Mouse (Mus musculus): ENCODE results near the gene Uvrag.

DNA sequence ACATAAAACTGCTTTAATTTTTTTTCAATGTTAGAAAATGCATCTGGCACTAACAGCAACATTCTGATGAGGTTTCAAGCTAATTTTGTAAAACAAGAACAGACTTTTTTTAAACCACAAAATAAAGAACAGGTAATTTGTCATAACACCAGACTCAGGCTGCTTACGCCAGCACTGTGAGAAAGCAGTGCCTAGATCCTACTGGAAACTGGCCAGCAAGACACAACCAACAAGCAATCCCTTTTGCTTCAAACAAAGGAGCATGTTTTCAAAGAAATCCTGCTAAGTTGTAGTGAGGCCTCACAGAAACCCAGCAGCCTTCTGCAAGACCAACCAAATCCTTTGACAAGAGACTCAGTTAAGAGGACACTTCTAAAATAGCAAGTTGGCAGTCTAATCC lies 90.1 kb downstream of the Uvrag start:
- no peak for TF ChIP-seq CTCF (IDR thresholded peaks at IDR 0.05; ENCODE audit: borderline replicate concordance, control insufficient read depth, extremely low read depth, insufficient read depth, low read length, poor library complexity)
- no peak for TF ChIP-seq POLR2A (IDR thresholded peaks at IDR 0.05; ENCODE audit: control insufficient read depth, extremely low read depth, insufficient read depth, low read length, poor library complexity)

All from thymus, adult 2 months (tissue).